Mouse (Mus musculus): ENCODE measurements at regions not wholly inside any gene's neighbourhood (a gene's known extent, or its start where the extent isn't known, plus 50 kb on each side); places are given as distances from the start of the nearest gene placed in this dataset.

DNA sequence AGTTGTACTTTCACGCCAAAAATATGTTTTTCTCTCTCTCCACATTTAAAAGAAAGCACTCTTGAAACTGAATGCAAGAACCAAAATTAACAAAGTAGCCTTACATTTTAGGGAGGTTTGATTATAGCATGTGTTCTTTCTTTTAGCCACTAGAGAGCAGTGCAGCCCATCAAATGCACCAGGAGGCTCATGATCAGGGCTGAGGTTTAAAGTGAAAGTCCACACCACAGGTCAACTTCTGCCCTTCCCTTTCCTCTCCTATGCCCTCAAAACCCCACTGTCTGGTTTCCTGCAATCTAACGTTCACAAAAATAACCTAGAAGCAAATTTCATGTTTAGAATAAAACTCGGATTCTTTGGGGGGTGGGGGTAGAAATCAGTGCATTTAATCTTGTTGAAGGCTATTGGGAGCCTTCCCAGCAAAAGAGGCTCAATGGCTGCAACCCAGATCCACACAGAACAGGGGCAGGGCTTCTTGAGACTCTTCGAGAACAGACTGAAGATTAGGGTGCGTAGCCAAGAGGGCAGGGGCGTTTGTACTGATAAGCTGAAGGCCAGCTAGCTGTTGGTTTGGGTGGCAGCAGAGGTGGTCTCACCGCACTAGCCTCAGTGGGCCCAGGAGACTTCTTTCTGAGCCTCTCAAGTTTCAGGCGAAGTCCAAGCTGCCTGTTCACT lies 59.3 kb upstream of the Zfp770 start:
- TF ChIP-seq POLR2A (IDR thresholded peaks at IDR 0.05; ENCODE audit: extremely low read depth, insufficient read depth, low read length): no peak
- TF ChIP-seq CTCF (IDR thresholded peaks at IDR 0.05; ENCODE audit: extremely low read depth, insufficient read depth, low read length): peak; percentile 94

All from cortical plate, adult 2 months (tissue).